Mouse (Mus musculus) splenic B cell, adult 2 months (primary cell): ENCODE measurements around the gene Omd.
"Not testable (repeated sequence)": the region's sequence is repeated elsewhere in the genome, so short reads cannot be mapped to it uniquely, and the experiment has no call there.

ENCODE experiments used
- DNase-seq: peaks from one replicate; pipeline ENCODE4 v3.0.0-alpha.2; 2011; ENCODE audit warnings: low read depth, low spot score
- H3K27me3 ChIP-seq: 2 replicates; pipeline ENCODE4 v1.6.1; 2012; ENCODE audit warnings: mild to moderate bottlenecking, low read length, moderate library complexity, mixed read lengths; ENCODE audit not compliant: control insufficient read depth, poor library complexity, insufficient read depth, severe bottlenecking
- H3K36me3 ChIP-seq: 2 replicates; pipeline ENCODE4 v1.6.1; 2012; ENCODE audit warnings: mild to moderate bottlenecking, low read length, moderate library complexity, mixed read lengths; ENCODE audit not compliant: control insufficient read depth, poor library complexity, insufficient read depth, severe bottlenecking

Omd gene

DNA sequence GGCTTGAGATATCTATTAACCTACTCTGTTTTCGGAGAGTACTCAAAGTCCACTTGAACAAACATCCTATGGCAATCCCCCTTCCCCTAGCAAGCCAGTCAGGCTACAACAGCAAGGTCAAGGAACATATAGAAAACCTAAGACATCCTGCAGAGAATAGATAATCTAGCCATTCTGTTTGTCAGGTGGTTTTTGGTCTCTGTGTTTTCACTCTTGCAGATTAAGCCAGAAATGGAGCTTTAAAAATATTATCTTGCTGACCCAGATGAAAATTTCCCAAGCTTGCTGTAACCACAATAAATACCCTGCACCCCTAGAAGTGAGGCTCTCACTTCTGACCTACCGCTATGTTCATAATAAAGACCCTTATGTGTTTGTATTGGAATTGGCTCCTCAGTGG is 10.8 kb upstream of the Omd start:
- Histone ChIP-seq H3K27me3 (no peaks in the 10 kb centered on the region), H3K36me3 (no peaks in the 10 kb centered on the region)
- DNase-seq = no peak

DNA sequence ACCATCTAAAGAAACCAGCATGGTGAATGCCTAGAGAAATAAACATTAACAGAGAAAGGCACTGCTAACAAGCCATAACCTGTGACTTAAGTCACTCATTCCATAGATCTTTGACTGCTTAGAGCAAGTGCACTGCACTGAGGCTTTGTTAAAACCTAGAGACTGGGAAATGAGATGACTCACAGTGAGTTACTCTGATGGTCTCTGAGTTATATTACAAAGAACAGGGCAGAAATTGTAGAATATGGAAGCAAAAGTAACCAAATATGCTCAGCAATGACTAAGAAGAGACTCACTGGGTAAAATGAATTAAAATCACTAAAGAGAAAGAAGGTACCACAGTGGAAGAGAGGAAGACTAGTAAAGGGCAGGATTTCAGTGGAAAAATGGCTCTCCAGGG is 1.6 kb downstream of the Omd start:
- Histone ChIP-seq H3K36me3 (no peaks in the 10 kb centered on the region), H3K27me3 (no peaks in the 10 kb centered on the region)
- DNase-seq = no peak

DNA sequence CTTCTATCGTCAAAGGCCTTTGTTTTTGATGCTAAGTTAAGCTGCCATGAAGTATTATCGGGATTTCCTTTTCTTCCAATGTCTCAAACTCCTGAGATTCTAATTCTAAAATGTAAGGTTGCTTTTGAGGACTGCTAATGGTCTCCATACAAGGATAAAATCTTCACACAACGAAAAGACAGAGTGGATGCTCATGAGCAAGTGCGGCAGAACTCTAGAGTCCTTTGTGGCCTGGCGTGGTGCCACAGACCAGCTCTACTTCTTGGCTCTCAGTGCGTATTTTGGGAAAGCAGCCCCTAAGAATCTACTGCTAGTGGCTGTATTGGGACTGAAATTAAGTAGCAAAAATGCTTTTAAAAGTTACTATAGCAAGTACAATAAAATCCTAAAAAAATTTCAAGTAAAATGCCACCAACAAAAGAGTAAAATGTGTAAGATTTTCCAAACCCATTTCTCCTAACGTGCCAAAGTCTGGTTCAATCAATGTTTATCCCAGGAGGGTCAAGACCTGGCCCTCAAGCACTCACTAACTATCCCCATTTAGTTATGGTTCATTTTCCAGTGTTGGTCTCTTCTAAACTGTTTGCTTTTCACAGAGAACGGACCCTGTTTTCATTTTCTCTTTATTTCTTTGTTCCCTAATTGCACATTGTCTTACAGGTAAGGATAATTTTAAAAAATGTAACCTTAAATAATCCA is 2.2 kb downstream of the Omd start:
- DNase-seq = no peak
- Histone ChIP-seq H3K27me3 (no peaks in the 10 kb centered on the region), H3K36me3 (no peaks in the 10 kb centered on the region)

DNA sequence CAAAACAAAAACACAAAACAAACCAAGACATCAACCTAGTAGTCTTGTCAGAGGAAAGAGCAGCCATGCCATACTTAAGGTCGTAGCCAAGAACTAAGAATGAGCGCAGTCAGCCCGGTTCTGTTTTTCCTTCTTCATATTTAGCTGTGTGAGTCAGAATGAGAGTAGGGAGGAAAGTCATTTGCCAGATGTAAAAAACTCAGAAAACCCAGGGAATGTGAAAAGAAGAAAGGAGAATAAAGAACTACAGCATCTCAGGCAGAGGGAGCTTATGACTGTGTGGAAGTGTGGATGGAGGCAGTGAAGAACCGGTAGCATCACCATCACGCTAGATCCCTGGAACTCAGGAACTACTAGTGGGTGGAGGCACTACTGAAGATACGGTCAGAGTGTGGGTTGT is 3.8 kb downstream of the Omd start:
- no peaks in the 10 kb centered on the region for H3K27me3 ChIP-seq
- no peak for DNase-seq
- H3K36me3 ChIP-seq = no peaks in the 10 kb centered on the region

DNA sequence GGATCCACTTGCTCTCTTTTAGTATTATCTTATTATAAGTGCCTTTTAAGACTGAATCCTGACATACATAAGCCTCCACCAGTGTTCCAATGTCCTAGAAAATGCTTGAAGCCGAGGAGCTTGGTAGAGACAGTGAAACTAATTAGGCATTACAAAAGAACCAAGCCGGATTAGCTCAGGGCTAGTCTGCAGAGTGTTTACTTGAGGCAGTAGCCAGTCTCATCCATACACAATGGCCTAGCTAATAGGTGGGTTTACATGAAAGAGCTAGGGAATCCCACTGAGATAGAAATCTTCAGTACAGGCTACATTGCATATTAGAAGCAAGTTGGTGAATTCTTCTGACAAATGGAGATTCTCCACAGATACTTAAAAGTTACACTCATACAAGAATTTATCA is 20.3 kb downstream of the Omd start:
- H3K36me3 ChIP-seq, DNase-seq: not testable (repeated sequence)

DNA sequence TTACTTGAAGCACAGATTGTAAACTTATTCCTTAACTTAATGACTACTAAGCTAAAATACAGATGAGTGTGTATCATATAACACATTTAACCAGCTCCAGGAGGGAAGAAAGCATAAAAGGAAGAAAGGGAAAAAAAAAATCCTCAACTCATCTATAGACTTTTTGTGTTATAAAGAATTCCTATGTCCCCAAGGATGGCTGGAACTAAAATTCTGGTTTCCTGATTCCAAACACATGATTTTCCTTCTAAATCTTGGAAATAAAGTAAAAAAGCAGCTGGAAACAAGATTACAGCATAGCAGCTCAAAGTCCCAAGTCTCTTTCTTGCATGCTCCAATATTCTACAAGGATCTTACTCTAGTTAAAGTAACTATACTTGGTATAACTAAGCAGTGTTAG is 21.3 kb downstream of the Omd start:
- no peaks in the 10 kb centered on the region for H3K27me3 ChIP-seq
- DNase-seq = no peak
- no peaks in the 10 kb centered on the region for H3K36me3 ChIP-seq

More for the DNA sequence above, 20.3 kb downstream of the Omd start:
- H3K27me3 ChIP-seq = not testable (repeated sequence)

DNA sequence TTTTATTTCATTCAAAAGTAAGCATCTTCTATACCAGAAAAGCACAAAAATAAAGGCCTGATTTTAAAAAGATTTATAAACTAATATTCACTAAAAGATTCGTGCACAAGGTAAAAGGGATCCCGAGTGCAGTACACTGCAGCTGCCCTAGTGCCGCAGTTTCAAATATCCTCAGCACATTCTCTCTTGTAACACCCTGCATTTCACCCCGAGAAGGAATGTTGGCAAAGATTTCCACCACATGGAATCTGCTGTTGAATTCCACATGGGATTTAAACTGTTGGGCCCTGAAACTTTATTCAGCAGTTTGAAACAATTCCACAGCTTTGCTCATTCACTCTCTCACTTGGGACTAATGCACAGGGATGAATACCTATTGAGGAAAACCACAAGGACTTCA is 25.5 kb downstream of the Omd start, which contains the start of gene Ogn:
Gene Ogn (plus strand): TSS at position 333 of the 400 bp plus-strand sequence.
- no peaks in the 10 kb centered on the region for H3K36me3 ChIP-seq
- H3K27me3 ChIP-seq = no peaks in the 10 kb centered on the region
- no peak for DNase-seq

DNA sequence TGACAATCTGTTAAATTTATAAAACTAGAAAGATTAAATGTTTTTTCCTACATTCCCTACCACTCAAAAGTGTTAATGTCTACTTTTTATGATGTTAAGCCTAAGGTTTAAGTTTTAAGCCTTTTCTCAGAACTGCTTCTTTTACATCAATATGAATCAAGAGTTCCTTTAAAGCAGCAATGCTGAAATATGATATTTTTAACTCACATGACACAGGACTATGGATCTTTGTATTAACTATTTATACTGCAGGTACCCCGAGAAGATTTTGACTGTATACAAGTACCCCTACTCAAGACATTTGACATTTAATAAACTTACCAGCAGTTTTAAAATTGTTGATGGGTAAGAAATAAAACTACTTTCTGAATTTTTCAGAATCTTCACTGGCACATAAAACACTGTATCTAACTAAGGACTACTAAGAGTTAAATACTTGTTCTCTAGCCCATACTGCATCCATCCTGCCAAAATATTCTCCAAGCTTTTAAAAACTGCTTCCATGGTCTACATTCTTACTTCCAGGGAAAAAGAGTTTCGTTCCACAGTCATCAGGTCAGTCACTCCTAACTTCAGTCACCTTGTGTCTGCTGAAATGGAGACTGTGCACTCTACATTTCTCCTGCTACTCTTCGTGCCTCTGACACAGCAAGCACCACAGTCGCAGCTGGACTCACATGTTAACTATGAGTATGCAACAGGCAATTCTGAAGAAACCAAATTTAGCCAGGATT is 26.5 kb downstream of the Omd start:
- DNase-seq = no peak

DNA sequence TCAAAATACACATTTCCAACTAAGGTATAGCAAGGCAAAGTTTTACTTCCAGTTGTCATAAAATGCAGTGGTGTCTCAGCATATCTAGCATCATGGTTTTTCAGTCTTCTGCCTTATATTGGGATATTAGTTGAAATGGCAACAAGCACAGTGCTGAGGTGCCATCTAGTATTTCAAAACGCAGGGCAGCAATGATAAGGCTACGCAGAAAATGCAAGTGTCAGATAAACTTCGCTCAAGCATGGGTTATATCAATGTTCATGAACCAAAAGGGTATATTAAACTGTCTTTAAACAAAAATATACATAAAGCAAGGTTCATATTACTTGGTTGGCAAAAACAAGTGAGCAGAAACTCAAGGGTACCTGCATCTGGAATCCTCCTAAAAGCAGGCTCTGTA is 34.8 kb downstream of the Omd start:
- DNase-seq = no peak
- H3K27me3 ChIP-seq = no peaks in the 10 kb centered on the region

More for the DNA sequence above, 26.5 kb downstream of the Omd start:
- no peaks in the 10 kb centered on the region for H3K36me3 ChIP-seq
- no peaks in the 10 kb centered on the region for H3K27me3 ChIP-seq

DNA sequence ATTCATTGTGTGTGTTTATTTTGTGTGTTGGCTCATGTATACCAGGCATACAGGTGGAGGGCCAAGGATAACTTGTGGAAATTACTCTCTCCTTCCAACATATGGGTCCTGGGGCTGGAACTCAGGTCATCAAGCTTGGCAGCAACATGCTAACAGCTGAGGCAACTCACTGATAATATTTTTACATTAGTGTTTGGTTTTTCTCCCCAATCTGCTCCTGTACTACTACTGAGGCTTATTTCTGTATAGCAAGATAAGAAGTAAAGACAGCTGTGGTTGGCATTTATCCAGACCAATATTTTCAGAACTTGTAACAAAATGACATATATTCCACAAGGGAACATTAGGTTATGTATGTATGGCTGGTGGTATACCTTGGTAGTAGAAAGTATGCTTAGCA is 36.1 kb downstream of the Omd start:
- Histone ChIP-seq H3K27me3 (no peaks in the 10 kb centered on the region), H3K36me3 (no peaks in the 10 kb centered on the region)
- DNase-seq = no peak

More for the DNA sequence above, 34.8 kb downstream of the Omd start:
- no peaks in the 10 kb centered on the region for H3K36me3 ChIP-seq

DNA sequence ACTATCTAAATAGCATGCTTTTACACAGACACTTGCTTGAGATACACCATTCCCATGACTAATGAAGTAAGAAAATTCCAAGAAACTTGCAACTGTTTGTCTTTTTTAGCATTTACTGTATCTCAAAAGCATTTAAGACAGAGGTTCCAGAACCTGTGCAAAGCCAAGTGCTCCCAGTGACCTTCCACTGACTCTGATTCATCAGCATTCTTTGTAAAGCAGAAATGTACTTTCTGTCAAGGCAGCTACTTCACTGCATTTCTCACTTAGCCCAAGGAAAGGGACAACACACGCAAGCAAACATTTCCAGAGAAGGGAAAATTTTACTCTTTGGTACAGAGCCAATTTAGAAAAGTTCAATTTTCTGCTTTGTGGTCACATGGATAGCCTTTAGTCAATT is 41.0 kb downstream of the Omd start:
- H3K36me3 ChIP-seq = no peaks in the 10 kb centered on the region
- DNase-seq = no peak
- no peaks in the 10 kb centered on the region for H3K27me3 ChIP-seq

DNA sequence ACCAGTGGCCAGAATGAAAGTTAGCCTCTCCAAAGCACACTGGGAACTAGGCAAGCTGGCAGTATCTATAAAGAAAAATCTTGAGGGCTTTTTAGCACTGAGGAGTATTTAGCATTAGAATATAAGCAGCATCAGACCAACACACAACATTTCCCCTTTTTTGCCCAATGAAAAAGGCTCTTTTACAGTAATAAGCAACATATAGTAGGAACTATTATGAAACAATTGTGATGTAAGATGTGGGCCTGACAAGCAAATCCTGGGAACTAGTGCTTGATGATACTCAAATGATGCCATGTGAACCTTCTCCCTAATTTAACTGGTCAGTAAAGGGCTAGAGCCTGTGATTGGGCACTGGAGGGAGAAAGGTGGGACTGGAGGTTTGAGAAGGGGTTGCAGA is 45.9 kb downstream of the Omd start:
- H3K27me3 ChIP-seq = no peaks in the 10 kb centered on the region
- no peak for DNase-seq

DNA sequence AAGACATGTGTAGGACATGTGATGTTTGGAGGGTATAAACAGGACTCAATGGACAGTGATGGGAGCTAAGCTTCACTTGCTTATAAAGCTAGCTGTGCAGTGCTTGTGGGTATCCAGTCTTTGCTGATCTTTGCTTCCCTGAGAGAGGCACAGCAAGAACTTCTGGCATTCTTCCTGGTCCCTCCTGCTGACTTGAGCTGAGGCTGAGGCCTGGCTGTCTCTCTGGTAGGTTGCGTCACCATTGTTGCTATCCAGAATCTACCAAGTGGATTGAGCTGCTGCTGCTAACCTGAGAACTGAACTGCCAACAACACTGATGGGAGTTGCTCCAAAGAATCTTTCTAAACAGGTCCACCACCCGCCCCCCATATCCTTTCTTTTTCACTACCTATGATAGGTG is 46.8 kb downstream of the Omd start:
- Histone ChIP-seq H3K27me3 (no peaks in the 10 kb centered on the region), H3K36me3 (no peaks in the 10 kb centered on the region)
- DNase-seq = no peak

More for the DNA sequence above, 45.9 kb downstream of the Omd start:
- no peaks in the 10 kb centered on the region for H3K36me3 ChIP-seq

DNA sequence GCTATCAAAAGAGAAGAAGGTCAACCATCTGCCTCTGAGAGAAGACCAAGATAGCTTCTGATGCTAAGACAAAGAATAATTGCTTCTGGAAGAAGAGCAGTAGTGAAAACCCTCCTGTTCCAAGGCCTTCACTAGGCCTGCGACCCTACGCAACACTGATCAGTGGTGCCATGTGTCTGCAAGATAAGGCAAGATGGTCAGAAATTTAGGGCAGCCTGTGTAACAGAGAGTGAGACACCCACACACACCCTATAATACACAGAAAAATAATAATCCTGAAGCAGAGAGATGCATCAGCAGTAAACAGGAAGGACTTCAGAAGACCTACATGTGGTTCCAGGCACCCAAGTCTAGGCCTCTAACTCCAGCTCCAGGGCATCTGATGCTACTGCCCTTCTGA is 57.7 kb downstream of the Omd start:
- Histone ChIP-seq H3K36me3 (no peaks in the 10 kb centered on the region), H3K27me3 (no peaks in the 10 kb centered on the region)
- no peak for DNase-seq
